Mouse (Mus musculus) right cerebral cortex, postnatal 10 days (tissue): ENCODE data around the gene Ppp3r2.

Experiments used
- DNase-seq, 2 experiments: peaks; one replicate each; pipeline ENCODE4 v3.0.0; 2021; ENCODE audit warnings: low spot score in 2 of 2

Gene Ppp3r2

DNA sequence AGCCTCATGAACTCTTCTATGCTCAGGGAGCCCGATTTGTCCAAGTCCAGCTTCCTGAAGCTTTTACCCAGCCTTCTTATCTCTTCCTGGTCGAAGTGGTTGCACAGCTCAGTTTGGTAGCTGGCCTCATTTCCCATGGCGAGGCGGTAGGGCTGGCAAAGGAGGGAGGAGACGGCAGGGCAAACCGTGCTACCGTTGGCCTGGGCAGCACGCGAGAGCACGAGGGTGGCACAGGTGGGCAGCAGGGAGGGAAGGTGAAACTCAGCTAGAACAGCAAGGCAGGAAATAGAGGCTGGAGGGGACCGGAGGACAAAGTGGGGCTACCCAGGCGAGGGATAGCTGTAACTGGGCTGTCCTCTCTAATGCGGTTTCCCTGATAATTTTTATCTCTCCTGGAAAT, at the start of gene Ppp3r2:
Gene Ppp3r2, minus strand, starts transcription at position 213 of the 400 bp plus-strand sequence.
- DNase-seq, result no peak

GRCm38 (mm10) chr4:49729326-49729725, 47.5 kb upstream of the Ppp3r2 start:
- DNase-seq, result no peak

- no peak for DNase-seq
Observed at GRCm38 (mm10) chr4:49723908-49724307, 42.1 kb upstream of the Ppp3r2 start.

GRCm38 (mm10) chr4:49691405-49692194, 9.8 kb upstream of the Ppp3r2 start:
- no peak for DNase-seq

- DNase-seq, result peak; percentile 62 to 73
Observed at GRCm38 (mm10) chr4:49688594-49689288, 6.9 kb upstream of the Ppp3r2 start.

DNA sequence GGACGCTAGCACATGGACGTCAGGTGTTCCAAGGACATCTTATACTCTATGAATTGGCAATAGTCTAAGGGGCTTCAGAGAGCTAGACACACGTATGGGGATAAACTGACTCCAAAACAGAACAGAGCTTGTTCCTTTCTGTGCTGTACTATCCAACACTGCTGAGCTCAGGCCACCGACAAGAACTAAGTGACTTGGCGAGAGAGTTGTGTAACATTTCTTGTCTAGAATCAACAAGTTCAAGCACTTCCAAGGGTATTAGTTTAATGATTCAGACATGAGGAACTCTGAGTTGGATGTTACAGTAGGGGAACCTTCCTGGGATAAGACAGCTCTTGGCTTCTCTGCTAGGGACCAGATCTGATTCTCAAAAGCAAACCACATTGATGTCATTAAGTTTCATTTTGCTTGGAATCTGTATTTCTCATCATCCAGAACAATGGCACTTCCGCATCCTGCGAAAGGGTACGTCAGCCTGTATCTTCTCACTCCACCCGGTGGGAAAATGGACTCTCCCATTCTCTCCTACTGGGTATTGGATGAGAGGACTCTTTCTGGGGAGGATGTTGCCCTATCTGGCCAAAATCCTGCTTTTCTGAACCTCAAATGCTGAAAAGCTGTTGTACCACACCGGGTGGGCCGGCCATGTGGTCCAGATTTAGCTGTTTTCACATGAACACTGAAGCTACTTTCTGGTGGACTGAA, 1.5 kb downstream of the Ppp3r2 start:
- no peak for DNase-seq

DNA sequence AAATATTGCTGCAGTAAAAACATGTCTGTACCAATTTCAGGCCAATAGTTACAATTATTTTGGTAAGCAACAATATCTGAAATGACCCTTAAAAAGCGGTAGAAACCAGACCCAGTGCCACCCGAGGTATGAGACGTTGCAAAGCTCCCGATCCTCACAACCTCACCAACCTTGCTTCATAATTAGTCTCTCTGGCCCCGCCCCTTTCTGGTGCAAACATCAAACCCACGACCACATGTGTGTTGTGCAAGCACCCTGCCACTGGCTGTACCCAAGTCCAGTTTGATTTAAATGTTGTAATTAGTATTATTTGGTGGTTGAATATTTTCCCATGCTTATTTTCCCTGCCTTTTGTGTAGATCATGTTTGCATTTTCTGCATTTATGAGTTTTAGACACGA, 5.0 kb downstream of the Ppp3r2 start:
- no peak for DNase-seq

DNA sequence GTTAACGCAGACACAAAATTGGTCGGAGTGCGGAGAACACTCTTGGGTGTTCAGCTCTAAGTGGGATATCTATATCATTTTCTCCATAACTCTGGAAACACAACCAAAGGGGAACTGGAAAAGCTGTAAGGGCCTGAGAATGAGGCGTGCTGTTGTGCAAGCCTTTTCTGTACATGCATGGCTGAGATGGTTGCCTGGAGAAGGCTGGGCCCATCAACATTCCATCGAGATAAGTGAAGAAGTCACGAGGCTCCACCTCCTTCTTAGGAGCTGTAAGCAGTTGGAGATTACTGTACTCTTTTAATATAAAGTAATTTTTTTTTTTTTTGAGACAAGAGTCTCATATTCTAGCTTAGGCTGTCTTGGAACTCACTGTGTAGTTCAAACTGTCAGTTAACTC, 5.8 kb downstream of the Ppp3r2 start:
- no peak for DNase-seq

- no peak for DNase-seq
Observed at GRCm38 (mm10) chr4:49664850-49665249, 17.0 kb downstream of the Ppp3r2 start.

GRCm38 (mm10) chr4:49662231-49662630, 19.6 kb downstream of the Ppp3r2 start:
- DNase-seq, result no peak

DNA sequence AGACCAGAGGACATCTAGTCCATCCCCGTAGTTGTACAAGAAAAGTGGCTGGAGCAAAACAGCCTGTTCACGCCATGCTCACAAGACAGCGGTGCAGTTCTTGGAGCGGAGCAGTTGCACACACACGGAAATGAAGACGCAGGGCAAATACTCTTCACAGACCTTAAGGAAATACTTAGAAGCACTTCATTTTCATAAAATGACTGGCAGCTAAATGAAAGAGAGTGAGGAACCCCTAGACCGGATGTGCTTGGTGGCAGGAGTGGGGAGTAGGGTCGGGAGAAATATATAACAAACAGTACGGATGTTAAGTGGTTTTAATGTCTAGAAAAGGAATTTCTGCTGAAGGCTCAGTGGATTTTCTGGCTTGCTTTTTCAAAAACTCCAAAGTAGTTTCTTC, 20.2 kb downstream of the Ppp3r2 start:
- DNase-seq, result no peak

GRCm38 (mm10) chr4:49659421-49659820, 22.4 kb downstream of the Ppp3r2 start:
- no peak for DNase-seq

- no peak for DNase-seq
Observed at GRCm38 (mm10) chr4:49639913-49640312, 41.9 kb downstream of the Ppp3r2 start.

DNA sequence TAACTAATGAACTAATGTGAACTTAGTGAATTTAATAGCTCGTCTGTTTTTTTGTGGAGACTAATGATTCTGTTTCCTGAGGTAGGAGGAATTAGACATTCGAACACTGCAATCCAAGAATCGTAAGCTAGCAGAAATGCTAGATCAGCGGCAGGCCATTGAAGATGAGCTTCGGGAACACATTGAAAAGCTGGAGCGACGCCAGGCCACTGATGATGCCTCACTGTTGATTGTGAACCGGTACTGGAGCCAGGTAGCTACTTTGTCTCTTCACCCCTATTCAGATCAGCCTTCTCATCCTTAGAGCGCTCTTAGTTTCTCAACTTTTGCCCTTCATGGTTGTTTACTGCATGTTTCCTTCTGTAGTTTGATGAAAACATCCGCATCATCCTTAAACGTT, 44.0 kb downstream of the Ppp3r2 start:
- no peak for DNase-seq

- no peak for DNase-seq
Observed at GRCm38 (mm10) chr4:49632139-49632481, 49.7 kb downstream of the Ppp3r2 start.

- peak; percentile 98 for DNase-seq
Observed at GRCm38 (mm10) chr4:49631319-49632138, 50.3 kb downstream of the Ppp3r2 start, which contains the start of gene Rnf20. Gene Rnf20 (plus strand): TSS chr4:49632006.

DNA sequence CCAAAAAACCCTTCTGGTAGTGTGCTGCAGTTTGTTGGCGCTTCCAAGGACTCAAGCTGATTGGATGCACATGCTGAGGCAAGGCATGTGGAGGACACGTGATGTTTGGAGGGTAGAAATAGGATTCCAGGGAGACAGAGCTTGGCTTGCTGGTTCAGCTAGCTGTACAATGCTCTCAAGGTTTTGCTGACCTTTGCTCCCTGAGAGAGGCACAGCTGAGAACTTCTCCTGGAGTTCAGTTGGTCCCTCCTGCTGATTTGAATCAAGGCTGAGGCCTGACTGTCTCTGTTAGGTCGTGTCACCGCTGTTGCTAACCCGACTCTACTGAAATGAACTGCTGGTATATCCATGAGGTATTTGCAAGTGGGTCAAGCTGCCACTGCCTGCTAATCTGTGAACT, 52.9 kb downstream of the Ppp3r2 start:
- DNase-seq, result no peak
